Mouse (Mus musculus): ENCODE measurements around the gene Swsap1. TPM values are rescaled to one million over a fixed set of nuclear protein-coding genes. Genes with fewer than 3 reads are reported as not detected.

Gene Swsap1
- total RNA-seq, 2 experiments from 2014 or later, result 12.7 to 14.0 TPM

GRCm38 (mm10) chr9:22000296-22000695 is 44.7 kb downstream of the Swsap1 start:
- H3K4me3 ChIP-seq, result no peak overlapping the region
- DNase-seq (ENCODE audit: extremely low spot score in 1 of 2, low spot score in 2 of 2), result no peak
- intact Hi-C loops (cut with DNase I), result no loop called here
- no peak overlapping the region for H3K27ac ChIP-seq
- no peak for TF ChIP-seq CTCF (IDR thresholded peaks at IDR 0.05)

- peak; percentile 13; the same call in 1 of the 2 replicates for TF ChIP-seq CTCF (IDR thresholded peaks at IDR 0.05)
- H3K4me3 ChIP-seq, result peak overlapping the region; percentile 50
- no peak for DNase-seq (ENCODE audit: extremely low spot score in 1 of 2, low spot score in 2 of 2)
- intact Hi-C loops (cut with DNase I), result loop anchor here (2.0 kb wide), 1 partner anchor 39 kb away; the partner anchor contains the start of gene Epor
- H3K27ac ChIP-seq, result no peak overlapping the region
These were observed 46.1 kb downstream of the Swsap1 start for GRCm38 (mm10) chr9:22001633-22002032.

GRCm38 (mm10) chr9:22002194-22003162 is 46.9 kb downstream of the Swsap1 start, which contains the start of the genes Ccdc151 and Prkcsh:
Gene Ccdc151 (minus strand): TSS chr9:22002634.
Gene Prkcsh (plus strand): TSS chr9:22002806.
- H3K4me3 ChIP-seq, result peak within 1 kb of the TSS; percentile 82
- DNase-seq (ENCODE audit: extremely low spot score in 1 of 2, low spot score in 2 of 2), result peak; percentile 98 to 99
- H3K27ac ChIP-seq, result peak within 1 kb of the TSS; percentile 89
- no peak for TF ChIP-seq CTCF (IDR thresholded peaks at IDR 0.05)
- intact Hi-C loops (cut with DNase I), result loop anchor here (2.0 kb wide), 1 partner anchor 40 kb away; the partner anchor contains the start of gene Epor

- intact Hi-C loops (cut with DNase I), result loop anchor here (2.0 kb wide), 1 partner anchor 40 kb away; the partner anchor contains the start of gene Epor
- no peak for TF ChIP-seq CTCF (IDR thresholded peaks at IDR 0.05)
- Histone ChIP-seq H3K4me3 (peak overlapping the region; percentile 82), H3K27ac (peak overlapping the region; percentile 89)
- DNase-seq (ENCODE audit: extremely low spot score in 1 of 2, low spot score in 2 of 2), result no peak
These were observed 47.6 kb downstream of the Swsap1 start for GRCm38 (mm10) chr9:22003163-22003554.

GRCm38 (mm10) chr9:22004546-22004945 is 49.0 kb downstream of the Swsap1 start:
- no peak for DNase-seq (ENCODE audit: extremely low spot score in 1 of 2, low spot score in 2 of 2)
- Histone ChIP-seq H3K4me3 (no peak overlapping the region; the same call in 1 of the 2 replicates), H3K27ac (no peak overlapping the region)
- no peak for TF ChIP-seq CTCF (IDR thresholded peaks at IDR 0.05)
- intact Hi-C loops (cut with DNase I), result loop anchor here (2.0 kb wide), 1 partner anchor 46 kb away; no protein-coding TSS in a partner anchor

Other genes starting within 250 kb of the Swsap1 start
- gene Ldlr, start 232.3 kb upstream of the Swsap1 start, total RNA-seq (2021), result 10 to 100 TPM; 15.8 to 17.7 TPM
- gene Spc24, start 195.5 kb upstream of the Swsap1 start, total RNA-seq (2021), result 1 to 10 TPM; 1.7 to 2.4 TPM
- gene Kank2, start 157.0 kb upstream of the Swsap1 start, total RNA-seq (2021), result 1 to 10 TPM; 8.5 to 8.8 TPM
- not detected for gene Angptl8, start 120.2 kb upstream of the Swsap1 start, total RNA-seq (2021)
- gene Dock6, start 103.1 kb upstream of the Swsap1 start, total RNA-seq (2021), result 10 to 100 TPM; 15.8 to 18.1 TPM
- gene Rab3d, start 37.6 kb upstream of the Swsap1 start, total RNA-seq (2021), result 10 to 100 TPM; 10.9 to 15.7 TPM
- gene Ccdc159, start 28.3 kb upstream of the Swsap1 start, total RNA-seq (2021), result 10 to 100 TPM; 18.2 to 18.9 TPM
- 10 to 100 TPM; 31.4 to 35.5 TPM for gene Tmem205, start 28.2 kb upstream of the Swsap1 start, total RNA-seq (2021)
- 100 to 1,000 TPM; 181 to 183 TPM for gene Plppr2, start 18.7 kb upstream of the Swsap1 start, total RNA-seq (2021)
- gene Epor, start 7.8 kb downstream of the Swsap1 start, total RNA-seq (2021), result 10 to 100 TPM; 10.2 to 12.1 TPM
- 1 to 10 TPM; 2.1 to 3.1 TPM for gene Rgl3, start 33.7 kb downstream of the Swsap1 start, total RNA-seq (2021)
- 10 to 100 TPM in 1 of 2 experiments, 1 to 10 TPM in 1; 9.3 to 10.7 TPM for gene Ccdc151, start 46.9 kb downstream of the Swsap1 start, total RNA-seq (2021)
- gene Prkcsh, start 47.1 kb downstream of the Swsap1 start, total RNA-seq (2021), result 100 to 1,000 TPM in 1 of 2 experiments, 10 to 100 TPM in 1; 85.9 to 104 TPM
- gene Elavl3, start 96.3 kb downstream of the Swsap1 start, total RNA-seq (2021), result 100 to 1,000 TPM; 148 to 153 TPM
- gene Gm49318, start 115.5 kb downstream of the Swsap1 start, total RNA-seq (2021), result 1 to 10 TPM; 2.1 to 2.3 TPM
- gene Zfp653, start 115.6 kb downstream of the Swsap1 start, total RNA-seq (2021), result 10 to 100 TPM; 20.0 to 24.8 TPM
- 10 to 100 TPM; 43.0 to 46.8 TPM for gene Ecsit, start 129.7 kb downstream of the Swsap1 start, total RNA-seq (2021)
- 1 to 10 TPM in 1 of 2 experiments, under 1 TPM in 1; 0.41 to 1.3 TPM for gene Cnn1, start 143.5 kb downstream of the Swsap1 start, total RNA-seq (2021)
- 10 to 100 TPM; 63.4 to 65.3 TPM for gene Elof1, start 161.4 kb downstream of the Swsap1 start, total RNA-seq (2021)
- gene Acp5, start 180.0 kb downstream of the Swsap1 start, total RNA-seq (2021), result under 1 TPM in 1 of 2 experiments, not detected in 1; 0.51 TPM
- gene Pigyl, start 201.1 kb downstream of the Swsap1 start, total RNA-seq (2021), result 10 to 100 TPM; 40.1 to 43.4 TPM
- gene Zfp872, start 232.3 kb downstream of the Swsap1 start, total RNA-seq (2021), result not detected